Mouse (Mus musculus) MEL (cell line): ENCODE data around the gene Col13a1. TPM values are rescaled to one million over a fixed set of nuclear protein-coding genes. Genes with fewer than 3 reads are reported as not detected.

ENCODE experiments used
- DNase-seq: peaks from one replicate; pipeline ENCODE4 v3.0.0; 2011; ENCODE audit warnings: low read depth, low spot score
- H3K27ac ChIP-seq: 2 replicates; pipeline ENCODE4 v1.5.1; 2012; ENCODE audit warnings: low read depth, mild to moderate bottlenecking, control low read depth, low read length, moderate library complexity; ENCODE audit not compliant: control insufficient read depth
- H3K27me3 ChIP-seq, 2 experiments: fragments of 150-350 bp in 1 of 2; sonication (generic) in 1 of 2; 2 replicates each; pipeline ENCODE4 v1.6.1; 2012; ENCODE audit warnings: low read length in 2 of 2, mild to moderate bottlenecking in 2 of 2, improper control_type of control experiment in 1 of 2, moderate library complexity in 1 of 2; ENCODE audit not compliant: insufficient read depth in 2 of 2, control insufficient read depth in 1 of 2
- H3K36me3 ChIP-seq, 2 experiments: 2 replicates each; pipeline ENCODE4 v1.6.1; 2012 to 2014; ENCODE audit warnings: low read length in 2 of 2, improper control_type of control experiment in 1 of 2, inconsistent platforms in 1 of 2, mild to moderate bottlenecking in 1 of 2; ENCODE audit not compliant: insufficient read depth in 2 of 2, control insufficient read depth in 1 of 2
- H3K4me1 ChIP-seq, 2 experiments: fragments of 150-350 bp in 1 of 2; sonication (generic) in 1 of 2; 2 replicates each; pipeline ENCODE4 v1.6.1; 2012; ENCODE audit warnings: low read length in 2 of 2, improper control_type of control experiment in 1 of 2, mild to moderate bottlenecking in 1 of 2; ENCODE audit not compliant: insufficient read depth in 2 of 2, control insufficient read depth in 1 of 2
- H3K4me3 ChIP-seq, 2 experiments: fragments of 150-350 bp in 1 of 2; sonication (generic) in 1 of 2; 2 replicates each; pipeline ENCODE4 v1.5.1; 2012; ENCODE audit warnings: low read depth in 2 of 2, low read length in 2 of 2, mild to moderate bottlenecking in 2 of 2, moderate library complexity in 2 of 2, control low read depth in 1 of 2, improper control_type of control experiment in 1 of 2; ENCODE audit not compliant: control insufficient read depth in 1 of 2, insufficient read depth in 1 of 2
- H3K79me2 ChIP-seq: 2 replicates; pipeline ENCODE4 v1.6.1; 2012; ENCODE audit warnings: mild to moderate bottlenecking, low read length, moderate library complexity; ENCODE audit not compliant: control insufficient read depth, poor library complexity, insufficient read depth
- H3K9ac ChIP-seq: 2 replicates; pipeline ENCODE4 v1.6.1; 2012; ENCODE audit warnings: low read depth, mild to moderate bottlenecking, control low read depth, low read length, moderate library complexity; ENCODE audit not compliant: control insufficient read depth, poor library complexity, severe bottlenecking
- H3K9me3 ChIP-seq: fragments of 150-350 bp; sonication (generic); replicated peaks from 2 replicates; pipeline ENCODE4 v1.6.1; 2012; ENCODE audit warnings: mild to moderate bottlenecking, low read length, improper control_type of control experiment, moderate library complexity; ENCODE audit not compliant: insufficient read depth
- CHD1 ChIP-seq: IDR thresholded peaks from 2 replicates; pipeline ENCODE4 v1.6.1; 2012; ENCODE audit warnings: low read depth, mild to moderate bottlenecking, inconsistent platforms, low read length, improper control_type of control experiment
- ELF1 ChIP-seq: IDR thresholded peaks from 2 replicates; pipeline ENCODE4 v1.6.1; 2014; ENCODE audit warnings: low read depth, mild to moderate bottlenecking, inconsistent platforms, low read length, improper control_type of control experiment, moderate library complexity
- EP300 ChIP-seq, 2 experiments: IDR thresholded peaks; 2 replicates each; pipeline ENCODE4 v1.6.1; 2011; ENCODE audit warnings: improper control_type of control experiment in 2 of 2, low read length in 2 of 2, low read depth in 1 of 2, mild to moderate bottlenecking in 1 of 2
- ETS1 ChIP-seq: IDR thresholded peaks from 2 replicates; pipeline ENCODE4 v1.6.1; 2012; ENCODE audit warnings: low read depth, mild to moderate bottlenecking, inconsistent platforms, low read length, improper control_type of control experiment, moderate library complexity
- JUND ChIP-seq: IDR thresholded peaks from 2 replicates; pipeline ENCODE4 v1.6.1; 2011; ENCODE audit warnings: low read depth, mild to moderate bottlenecking, improper control_type of control experiment, low read length
- MAFK ChIP-seq: IDR thresholded peaks from 2 replicates; pipeline ENCODE4 v1.6.1; 2011; ENCODE audit warnings: low read depth, mild to moderate bottlenecking, low read length, improper control_type of control experiment, borderline replicate concordance
- MEF2A ChIP-seq: IDR thresholded peaks from 2 replicates; pipeline ENCODE4 v1.6.1; 2014; ENCODE audit warnings: low read depth, mild to moderate bottlenecking, inconsistent platforms, low read length, improper control_type of control experiment; ENCODE audit not compliant: poor library complexity, insufficient replicate concordance, severe bottlenecking; ENCODE audit errors: extremely low read depth
- MXI1 ChIP-seq: IDR thresholded peaks from 2 replicates; pipeline ENCODE4 v1.6.1; 2011; ENCODE audit warnings: mild to moderate bottlenecking, low read depth, low read length, improper control_type of control experiment
- NRF1 ChIP-seq: IDR thresholded peaks from 2 replicates; pipeline ENCODE4 v1.6.1; 2014; ENCODE audit warnings: low read depth, mild to moderate bottlenecking, inconsistent platforms, low read length, improper control_type of control experiment, moderate library complexity; ENCODE audit not compliant: poor library complexity, insufficient read depth, severe bottlenecking
- POLR2A ChIP-seq, 2 experiments: IDR thresholded peaks; 2 replicates each; pipeline ENCODE4 v1.6.1; 2011 to 2012; ENCODE audit warnings: low read length in 2 of 2, mild to moderate bottlenecking in 2 of 2, control low read depth in 1 of 2, improper control_type of control experiment in 1 of 2, low read depth in 1 of 2, moderate library complexity in 1 of 2; ENCODE audit not compliant: control insufficient read depth in 1 of 2, insufficient read depth in 1 of 2, poor library complexity in 1 of 2
- POLR2AphosphoS2 ChIP-seq: IDR thresholded peaks from 2 replicates; pipeline ENCODE4 v1.6.1; 2011; ENCODE audit warnings: low read length, improper control_type of control experiment
- POLR2AphosphoS5 ChIP-seq: IDR thresholded peaks from 2 replicates; pipeline ENCODE4 v1.6.1; 2012; ENCODE audit warnings: low read depth, borderline replicate concordance, mild to moderate bottlenecking, inconsistent platforms, low read length, moderate library complexity, mixed read lengths
- RCOR1 ChIP-seq: IDR thresholded peaks from 2 replicates; pipeline ENCODE4 v1.6.1; 2012; ENCODE audit warnings: low read depth, mild to moderate bottlenecking, inconsistent platforms, low read length, improper control_type of control experiment
- TAL1 ChIP-seq: IDR thresholded peaks from 2 replicates; pipeline ENCODE4 v1.6.1; 2012; ENCODE audit warnings: mild to moderate bottlenecking, inconsistent platforms, low read length, moderate library complexity, mixed read lengths
- TBP ChIP-seq: IDR thresholded peaks from 2 replicates; pipeline ENCODE4 v1.8.0; 2011; ENCODE audit warnings: low read depth, low read length, improper control_type of control experiment
- TCF12 ChIP-seq: IDR thresholded peaks from 2 replicates; pipeline ENCODE4 v1.6.1; 2014; ENCODE audit warnings: low read depth, mild to moderate bottlenecking, inconsistent platforms, low read length, improper control_type of control experiment, moderate library complexity
- USF1 ChIP-seq: IDR thresholded peaks from 2 replicates; pipeline ENCODE4 v1.6.1; 2014; ENCODE audit warnings: low read depth, mild to moderate bottlenecking, inconsistent platforms, low read length, improper control_type of control experiment, moderate library complexity
- USF2 ChIP-seq, 2 experiments: IDR thresholded peaks; 2 replicates each; pipeline ENCODE4 v1.6.1; 2011 to 2012; ENCODE audit warnings: improper control_type of control experiment in 2 of 2, low read length in 2 of 2, borderline replicate concordance in 1 of 2, inconsistent platforms in 1 of 2, low read depth in 1 of 2, mild to moderate bottlenecking in 1 of 2; ENCODE audit not compliant: insufficient read depth in 1 of 2
- ZMIZ1 ChIP-seq: IDR thresholded peaks from 2 replicates; pipeline ENCODE4 v1.6.1; 2012; ENCODE audit warnings: low read depth, mild to moderate bottlenecking, inconsistent platforms, low read length, improper control_type of control experiment, moderate library complexity
- polyA plus RNA-seq, 2 experiments: library from polyadenylated mRNA; stranded (reverse) in 1 of 2; unstranded in 1 of 2; fragments of >175 nt in 1 of 2; fragments of >200 nt in 1 of 2; gene quantifications; 2 replicates each; pipeline versions ENCODE4 v1.2.1 to v1.2.4; 2012; ENCODE audit warnings: low replicate concordance in 2 of 2, low read depth in 1 of 2; ENCODE audit not compliant: insufficient read length in 2 of 2, insufficient read depth in 1 of 2, missing spikeins in 1 of 2
- total RNA-seq: library from RNA; depleted of rRNA; stranded (reverse); fragments of 300-350 nt; gene quantifications from 2 replicates; pipeline ENCODE4 v1.2.3, GENCODE M21; 2012

Col13a1 gene
- total and polyA plus RNA-seq, 3 experiments = not detected

- no peaks in the 10 kb centered on the region for H3K4me1 ChIP-seq
- H3K27ac ChIP-seq = no peak overlapping the region
- TF ChIP-seq TCF12 (no peak), POLR2AphosphoS5 (no peak), EP300 (IDR thresholded peaks at IDR 0.05; ENCODE audit: low read depth in 1 of 2, low read length in 2 of 2) (no peak), RCOR1 (no peak), USF2 (IDR thresholded peaks at IDR 0.05; ENCODE audit: borderline replicate concordance in 1 of 2, insufficient read depth in 1 of 2, low read depth in 1 of 2, low read length in 2 of 2) (no peak), MEF2A (no peak), TAL1 (no peak), JUND (no peak), ELF1 (no peak), CHD1 (no peak), ETS1 (no peak), ZMIZ1 (no peak), MAFK (no peak), TBP (no peak)
- no peaks in the 10 kb centered on the region for H3K27me3 ChIP-seq
- no peaks in the 10 kb centered on the region for H3K36me3 ChIP-seq
- no peaks in the 10 kb centered on the region for H3K9me3 ChIP-seq
- H3K79me2 ChIP-seq = no peaks in the 10 kb centered on the region
- DNase-seq = no peak
- H3K4me3 ChIP-seq = no peak overlapping the region
- no peak overlapping the region for H3K9ac ChIP-seq
These were observed 25.0 kb downstream of the Col13a1 start for GRCm38 (mm10) chr10:61953916-61954315.

- no peaks in the 10 kb centered on the region for H3K4me1 ChIP-seq
- H3K9me3 ChIP-seq = no peaks in the 10 kb centered on the region
- H3K9ac ChIP-seq = no peak overlapping the region
- H3K27ac ChIP-seq = no peak overlapping the region
- no peaks in the 10 kb centered on the region for H3K27me3 ChIP-seq
- no peak overlapping the region for H3K4me3 ChIP-seq
- no peak for DNase-seq
- no peak for TF ChIP-seq TAL1
- TF ChIP-seq USF1 = no peak
- TF ChIP-seq POLR2A (IDR thresholded peaks at IDR 0.05; ENCODE audit: control insufficient read depth in 1 of 2, insufficient read depth in 1 of 2, low read depth in 1 of 2, low read length in 2 of 2, poor library complexity in 1 of 2) = no peak
- TF ChIP-seq NRF1 = no peak
- no peak for TF ChIP-seq POLR2AphosphoS2
- no peak for TF ChIP-seq MXI1
- no peaks in the 10 kb centered on the region for H3K36me3 ChIP-seq
- H3K79me2 ChIP-seq = no peaks in the 10 kb centered on the region
These were observed 29.4 kb downstream of the Col13a1 start for GRCm38 (mm10) chr10:61949542-61949941.
